Mouse (Mus musculus) ES-Bruce4 (cell line): ENCODE results near the gene Ms4a6b.

ENCODE experiments used
- CTCF ChIP-seq: IDR thresholded peaks from one replicate; pipeline ENCODE4 v1.8.1; 2011; ENCODE audit warnings: low read depth, low read length
- EP300 ChIP-seq: IDR thresholded peaks from 2 replicates; pipeline ENCODE4 v1.6.1; 2011; ENCODE audit warnings: low read depth, low read length; ENCODE audit not compliant: insufficient read depth

GRCm38 (mm10) chr19:11496361-11496760 is 20.0 kb upstream of the Ms4a6b start:
- TF ChIP-seq CTCF (no peak), EP300 (no peak)
